Mouse (Mus musculus) C2C12 (cell line): ENCODE measurements around the gene Msto1.

Experiments used
- CEBPB ChIP-seq: IDR thresholded peaks from one replicate; pipeline ENCODE4 v1.6.1; 2011; ENCODE audit warnings: low read depth, mild to moderate bottlenecking, control low read depth, moderate library complexity
- CTCF ChIP-seq: IDR thresholded peaks from one replicate; pipeline ENCODE4 v1.5.1; 2011; ENCODE audit not compliant: control insufficient read depth, insufficient read depth, insufficient read length
- FOSL1 ChIP-seq: IDR thresholded peaks from one replicate; pipeline ENCODE4 v1.8.0; 2011; ENCODE audit warnings: mild to moderate bottlenecking, low read length; ENCODE audit not compliant: poor library complexity, insufficient read depth, severe bottlenecking
- MAX ChIP-seq: IDR thresholded peaks from one replicate; pipeline ENCODE4 v1.6.1; 2011; ENCODE audit warnings: mild to moderate bottlenecking, control low read depth
- USF1 ChIP-seq: IDR thresholded peaks from one replicate; pipeline ENCODE4 v1.6.1; 2011; ENCODE audit warnings: low read depth, mild to moderate bottlenecking, control low read depth, moderate library complexity

DNA sequence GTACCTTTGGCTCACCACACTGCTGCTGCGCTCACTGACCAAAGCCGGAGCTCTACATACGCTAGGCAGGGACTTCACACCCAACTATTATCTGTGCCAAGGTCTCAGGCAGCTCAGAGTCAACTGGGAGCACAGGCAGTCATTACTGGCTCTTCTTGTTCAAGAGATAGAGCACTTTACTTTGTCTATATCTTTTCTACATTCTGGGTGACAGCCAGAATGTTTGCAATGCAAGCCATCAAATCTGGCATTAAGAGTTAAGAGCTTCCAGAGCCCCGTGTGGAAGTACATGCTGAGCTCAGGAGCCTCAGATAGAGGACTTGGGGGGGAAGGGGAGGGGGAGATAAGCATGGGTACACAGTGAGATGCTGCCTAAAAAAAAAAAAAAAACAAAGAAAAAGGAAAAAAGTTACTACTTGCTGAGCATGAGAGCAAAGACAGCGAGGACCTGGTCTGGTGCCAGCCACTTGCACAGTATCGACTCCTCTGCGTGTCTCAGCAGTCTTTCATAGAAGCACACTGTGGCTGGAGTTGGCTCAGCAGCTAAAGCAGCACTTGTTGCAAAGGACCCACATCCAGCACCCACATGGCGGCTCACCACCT lies 10.3 kb upstream of the Msto1 start:
- TF ChIP-seq CTCF (no peak), MAX (no peak), FOSL1 (no peak), USF1 (no peak), CEBPB (no peak)
